Mouse (Mus musculus) lung, embryonic 16.5 days (tissue): ENCODE measurements around the gene Wdr34. TPM values are rescaled to one million over a fixed set of nuclear protein-coding genes. Genes with fewer than 3 reads are reported as not detected.
A peak's percentile ranks its signal among the peaks of the same experiment; 100 is the strongest.

Experiments used
- ATAC-seq: fragments of 200-750 bp; cut with Nextera tagmentation; 2 replicates; pipeline ENCODE4 v1.8.0; 2017; ENCODE audit warnings: low read depth, mild to moderate bottlenecking, moderate library complexity
- H3K27ac ChIP-seq: fragments of 300-500 bp; sonication (generic); 2 replicates; pipeline ENCODE4 v1.5.1; 2014; ENCODE audit warnings: mild to moderate bottlenecking, control low read depth, low read length
- H3K27me3 ChIP-seq: fragments of 300-500 bp; sonication (generic); 2 replicates; pipeline ENCODE4 v1.6.1; 2014; ENCODE audit warnings: low read depth, low read length, mixed read lengths; ENCODE audit not compliant: control insufficient read depth, insufficient read depth
- H3K36me3 ChIP-seq: fragments of 300-500 bp; sonication (generic); 2 replicates; pipeline ENCODE4 v1.6.1; 2014; ENCODE audit warnings: low read length; ENCODE audit not compliant: control insufficient read depth, insufficient read depth
- H3K4me1 ChIP-seq: fragments of 300-500 bp; sonication (generic); replicated peaks from 2 replicates; pipeline ENCODE4 v1.6.1; 2014; ENCODE audit warnings: low read length, mixed read lengths; ENCODE audit not compliant: control insufficient read depth, insufficient read depth
- H3K4me2 ChIP-seq: fragments of 300-500 bp; sonication (generic); 2 replicates; pipeline ENCODE4 v1.6.1; 2014; ENCODE audit warnings: low read depth, low read length, control low read depth
- H3K4me3 ChIP-seq: fragments of 300-500 bp; sonication (generic); 2 replicates; pipeline ENCODE4 v1.5.1; 2014; ENCODE audit warnings: mild to moderate bottlenecking, low read length, control low read depth
- H3K9ac ChIP-seq: fragments of 300-500 bp; sonication (generic); 2 replicates; pipeline ENCODE4 v1.6.1; 2014; ENCODE audit warnings: low read length, control low read depth
- H3K9me3 ChIP-seq: fragments of 300-500 bp; sonication (generic); 2 replicates; pipeline ENCODE4 v1.6.1; 2016; ENCODE audit warnings: low read length; ENCODE audit not compliant: control insufficient read depth
- WGBS: fragments of 180-500 bp; shearing (Covaris S2); extraction: QIAGEN DNeasy Blood & Tissue Kit; methylation state at CpG from one replicate; pipeline ENCODE4 v1.1.7; 2014; 5-methylcytosine and 5-hydroxymethylcytosine counted together
- polyA plus RNA-seq: library from polyadenylated mRNA; unstranded; fragments of >200 nt; fragmentation: Nextera tagmentation; extraction: Ambion mirVana; gene quantifications from 2 replicates; pipeline ENCODE4 v1.2.1, GENCODE M21; 2015

Gene Wdr34
- polyA plus RNA-seq, 1 experiment from 2014 or later = 32.9 TPM

- no peak overlapping the region for H3K9ac ChIP-seq
- WGBS = 93% methylated on average over 6 of the region's 6 CpGs
- peaks cover 4% of the 10 kb centered on the region; the same call in 1 of the 2 replicates for H3K4me1 ChIP-seq
- H3K36me3 ChIP-seq = no peaks in the 10 kb centered on the region; the same call in 1 of the 2 replicates
- H3K9me3 ChIP-seq = no peaks in the 10 kb centered on the region
- no peak overlapping the region for H3K27ac ChIP-seq
- no peak overlapping the region for H3K4me3 ChIP-seq
- no peaks in the 10 kb centered on the region for H3K27me3 ChIP-seq
- ATAC-seq = no peak
- no peak overlapping the region for H3K4me2 ChIP-seq
Measured at GRCm38 (mm10) chr2:30047127-30047526, 1.6 kb downstream of the Wdr34 start.

DNA sequence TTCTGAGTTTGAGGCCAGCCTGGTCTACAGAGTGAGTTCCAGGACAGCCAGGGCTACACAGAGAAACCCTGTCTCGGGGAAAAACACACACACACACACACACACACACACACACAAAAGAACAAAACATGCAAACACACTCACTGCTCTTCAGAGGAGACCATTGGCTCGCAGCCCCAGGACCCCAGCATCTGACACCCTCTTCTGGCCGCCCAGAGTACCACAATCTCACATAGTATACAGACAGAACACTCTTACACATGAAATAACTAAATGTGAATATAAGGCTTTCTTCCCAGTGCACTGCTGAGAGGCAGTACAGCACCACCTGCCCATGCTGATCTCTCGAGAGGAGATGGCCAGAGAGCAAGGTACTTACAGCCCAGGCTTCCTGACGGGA is 4.1 kb downstream of the Wdr34 start:
- H3K4me1 ChIP-seq = peaks cover 4% of the 10 kb centered on the region; the same call in 1 of the 2 replicates
- WGBS = 82% methylated on average over 5 of the region's 5 CpGs

GRCm38 (mm10) chr2:30042445-30042844 is 6.2 kb downstream of the Wdr34 start:
- ATAC-seq = peak; percentile 72
- Histone ChIP-seq H3K9ac (no peak overlapping the region), H3K27ac (no peak overlapping the region)

More for the DNA sequence above, 4.1 kb downstream of the Wdr34 start:
- no peak overlapping the region for H3K9ac ChIP-seq
- H3K9me3 ChIP-seq = no peaks in the 10 kb centered on the region
- H3K27ac ChIP-seq = no peak overlapping the region
- H3K4me3 ChIP-seq = no peak overlapping the region
- ATAC-seq = no peak
- no peaks in the 10 kb centered on the region for H3K27me3 ChIP-seq
- no peaks in the 10 kb centered on the region; the same call in 1 of the 2 replicates for H3K36me3 ChIP-seq
- H3K4me2 ChIP-seq = no peak overlapping the region

GRCm38 (mm10) chr2:30039687-30040086 is 9.0 kb downstream of the Wdr34 start:
- ATAC-seq = no peak
- H3K27me3 ChIP-seq = no peaks in the 10 kb centered on the region
- no peak overlapping the region for H3K9ac ChIP-seq
- no peak overlapping the region for H3K4me3 ChIP-seq
- H3K4me1 ChIP-seq = no peaks in the 10 kb centered on the region
- no peaks in the 10 kb centered on the region for H3K36me3 ChIP-seq
- H3K9me3 ChIP-seq = no peaks in the 10 kb centered on the region
- no peak overlapping the region for H3K4me2 ChIP-seq
- H3K27ac ChIP-seq = no peak overlapping the region

More at GRCm38 (mm10) chr2:30042445-30042844, 6.2 kb downstream of the Wdr34 start:
- 3% methylated on average over 4 of the region's 4 CpGs for WGBS
- Histone ChIP-seq H3K4me2 (no peak overlapping the region), H3K36me3 (no peaks in the 10 kb centered on the region; the same call in 1 of the 2 replicates), H3K9me3 (no peaks in the 10 kb centered on the region), H3K4me3 (no peak overlapping the region), H3K4me1 (no peaks in the 10 kb centered on the region), H3K27me3 (no peaks in the 10 kb centered on the region)

- Histone ChIP-seq H3K36me3 (no peaks in the 10 kb centered on the region), H3K9ac (no peak overlapping the region), H3K27ac (no peak overlapping the region), H3K4me2 (no peak overlapping the region), H3K4me1 (no peaks in the 10 kb centered on the region), H3K9me3 (no peaks in the 10 kb centered on the region), H3K27me3 (no peaks in the 10 kb centered on the region), H3K4me3 (no peak overlapping the region)
- WGBS = 91% methylated on average over 10 of the region's 10 CpGs
- no peak for ATAC-seq
Measured at GRCm38 (mm10) chr2:30038370-30038769, 10.3 kb downstream of the Wdr34 start.

- H3K9me3 ChIP-seq = no peaks in the 10 kb centered on the region
- no peak overlapping the region for H3K4me2 ChIP-seq
- no peak for ATAC-seq
- 77% methylated on average over 2 of the region's 2 CpGs for WGBS
- no peak overlapping the region for H3K9ac ChIP-seq
- no peaks in the 10 kb centered on the region for H3K27me3 ChIP-seq
- H3K4me1 ChIP-seq = no peaks in the 10 kb centered on the region
- no peak overlapping the region for H3K4me3 ChIP-seq
- H3K27ac ChIP-seq = no peak overlapping the region
- H3K36me3 ChIP-seq = no peaks in the 10 kb centered on the region
Measured at GRCm38 (mm10) chr2:30037762-30038161, 10.9 kb downstream of the Wdr34 start.

DNA sequence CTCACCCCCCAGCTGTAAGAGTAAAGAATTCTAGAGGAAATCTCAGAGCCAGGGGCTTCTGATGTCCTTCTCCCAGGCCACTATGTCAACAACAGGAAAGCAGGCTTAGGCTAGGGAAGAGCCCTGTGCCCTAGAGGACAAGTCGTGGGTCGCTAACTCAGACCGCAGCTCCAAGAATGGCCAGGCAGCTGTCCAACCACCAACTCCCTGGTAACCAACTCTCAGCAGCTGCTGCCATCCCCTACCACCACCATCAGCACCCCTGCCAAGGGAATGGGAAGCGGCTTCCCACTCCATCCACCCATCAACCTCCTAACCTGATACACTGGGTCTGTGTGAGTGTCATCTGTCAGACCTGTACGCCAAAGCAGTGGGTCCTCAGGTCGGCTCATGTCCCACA is 15.7 kb downstream of the Wdr34 start:
- H3K36me3 ChIP-seq = peaks cover 32% of the 10 kb centered on the region
- no peaks in the 10 kb centered on the region for H3K27me3 ChIP-seq
- H3K9me3 ChIP-seq = no peaks in the 10 kb centered on the region
- WGBS = 74% methylated on average over 6 of the region's 6 CpGs
- no peak overlapping the region for H3K27ac ChIP-seq
- ATAC-seq = no peak
- H3K4me3 ChIP-seq = no peak overlapping the region
- no peak overlapping the region for H3K4me2 ChIP-seq
- no peaks in the 10 kb centered on the region for H3K4me1 ChIP-seq
- H3K9ac ChIP-seq = no peak overlapping the region

DNA sequence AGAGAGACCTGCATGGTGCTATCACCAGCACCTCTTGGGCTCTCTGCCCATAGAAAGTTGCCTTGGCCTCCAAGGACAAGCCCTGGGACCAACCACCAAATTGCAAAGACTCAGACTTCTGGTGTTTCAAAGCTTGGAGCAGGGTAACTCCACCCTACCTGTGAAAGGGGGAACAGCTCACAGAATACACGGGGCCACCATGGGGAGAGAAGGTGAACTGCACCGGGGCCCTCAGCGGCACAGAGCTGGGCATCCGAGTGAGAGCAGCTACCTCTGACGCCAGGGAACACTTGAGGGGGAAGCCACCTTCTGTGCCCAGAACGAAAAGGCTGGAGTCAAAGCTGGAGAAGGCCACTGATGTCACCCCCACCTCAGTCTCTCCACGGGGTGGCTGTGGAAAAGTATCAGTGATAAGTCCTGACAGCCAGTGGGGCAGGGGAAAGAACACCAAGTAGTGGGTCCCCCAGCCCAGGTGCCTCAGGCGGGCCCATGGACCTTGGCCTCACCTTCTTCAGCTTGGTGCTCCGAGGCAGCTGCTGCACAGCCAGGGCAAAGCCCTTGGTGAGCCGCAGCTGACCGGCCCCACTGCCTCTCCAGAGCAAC is 16.3 kb downstream of the Wdr34 start:
- no peaks in the 10 kb centered on the region for H3K4me1 ChIP-seq
- no peaks in the 10 kb centered on the region for H3K9me3 ChIP-seq
- H3K27me3 ChIP-seq = no peaks in the 10 kb centered on the region
- no peak overlapping the region for H3K4me3 ChIP-seq
- no peak for ATAC-seq
- WGBS = 52% methylated on average over 11 of the region's 11 CpGs
- no peak overlapping the region for H3K27ac ChIP-seq
- no peak overlapping the region for H3K9ac ChIP-seq
- H3K36me3 ChIP-seq = peaks cover 37% of the 10 kb centered on the region
- H3K4me2 ChIP-seq = no peak overlapping the region

DNA sequence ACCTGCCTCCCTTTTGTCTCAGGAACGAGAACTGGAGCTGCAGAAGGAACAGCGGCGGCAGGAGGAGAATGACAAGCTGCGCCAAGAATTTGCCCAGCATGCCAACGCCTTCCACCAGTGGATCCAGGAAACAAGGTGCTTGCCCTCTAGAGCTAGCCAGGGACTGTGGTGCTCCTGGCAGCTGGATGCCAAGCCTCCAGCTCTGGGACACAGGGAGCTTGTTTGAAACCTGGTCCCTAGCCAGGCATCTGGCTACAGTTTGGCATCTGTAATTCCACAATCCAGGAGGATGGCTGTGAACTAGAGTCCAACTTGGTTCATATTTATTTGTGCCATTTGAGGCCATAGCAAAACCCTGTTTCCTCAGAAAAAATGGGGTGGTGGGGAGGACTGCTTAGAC is 21.7 kb downstream of the Wdr34 start:
- ATAC-seq = no peak
- 96% methylated on average over 5 of the region's 5 CpGs for WGBS
- H3K36me3 ChIP-seq = peaks cover 81% of the 10 kb centered on the region
- H3K27me3 ChIP-seq = no peaks in the 10 kb centered on the region
- no peak overlapping the region for H3K4me3 ChIP-seq
- H3K9me3 ChIP-seq = no peaks in the 10 kb centered on the region
- no peak overlapping the region for H3K27ac ChIP-seq
- no peak overlapping the region for H3K9ac ChIP-seq
- no peak overlapping the region for H3K4me2 ChIP-seq
- H3K4me1 ChIP-seq = no peaks in the 10 kb centered on the region

DNA sequence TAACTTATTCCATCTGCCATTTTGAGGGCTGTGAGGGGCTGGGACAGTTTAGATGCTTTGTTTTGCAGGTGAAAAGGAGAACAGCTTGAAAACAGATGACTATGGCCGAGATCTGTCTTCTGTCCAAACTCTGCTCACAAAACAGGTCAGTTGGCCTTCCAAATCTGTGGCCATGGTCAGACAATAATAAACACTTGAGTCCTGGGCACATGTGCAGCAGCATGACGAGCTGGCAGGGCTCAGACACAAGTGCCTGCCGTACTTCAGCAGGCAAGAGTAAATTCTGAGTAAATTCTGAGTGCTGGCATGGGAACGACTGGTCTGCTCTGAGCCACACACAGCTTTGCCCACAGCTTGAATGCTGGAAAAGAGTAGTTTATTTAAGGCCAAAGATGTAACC is 23.2 kb downstream of the Wdr34 start:
- no peak overlapping the region for H3K4me2 ChIP-seq
- H3K4me3 ChIP-seq = no peak overlapping the region
- H3K9ac ChIP-seq = no peak overlapping the region
- no peaks in the 10 kb centered on the region for H3K27me3 ChIP-seq
- H3K4me1 ChIP-seq = no peaks in the 10 kb centered on the region
- ATAC-seq = no peak
- peaks cover 82% of the 10 kb centered on the region for H3K36me3 ChIP-seq
- H3K9me3 ChIP-seq = no peaks in the 10 kb centered on the region
- no peak overlapping the region for H3K27ac ChIP-seq
- WGBS = 74% methylated on average over 4 of the region's 4 CpGs
